Mouse (Mus musculus) heart, embryonic 11.5 days (tissue): ENCODE results near the gene N4bp3. TPM values are rescaled to one million over a fixed set of nuclear protein-coding genes. Genes with fewer than 3 reads are reported as not detected.

Experiments
- ATAC-seq: fragments of 200-750 bp; cut with Nextera tagmentation; replicated peaks from 2 replicates; pipeline ENCODE4 v1.8.0; 2017; ENCODE audit warnings: moderate library complexity; ENCODE audit not compliant: insufficient number of reproducible peaks, low FRiP score, low TSS enrichment
- H3K27ac ChIP-seq: fragments of 300-500 bp; sonication (generic); 2 replicates; pipeline ENCODE4 v1.5.1; 2014; ENCODE audit warnings: mild to moderate bottlenecking, low read depth, low read length
- H3K27me3 ChIP-seq: fragments of 300-500 bp; sonication (generic); 2 replicates; pipeline ENCODE4 v1.6.1; 2014; ENCODE audit warnings: mild to moderate bottlenecking, low read length, mixed read lengths; ENCODE audit not compliant: control insufficient read depth, insufficient read depth
- H3K36me3 ChIP-seq: fragments of 300-500 bp; sonication (generic); 2 replicates; pipeline ENCODE4 v1.6.1; 2014; ENCODE audit warnings: mild to moderate bottlenecking, low read length, moderate library complexity, mixed read lengths; ENCODE audit not compliant: control insufficient read depth, insufficient read depth
- H3K4me1 ChIP-seq: fragments of 300-500 bp; sonication (generic); 2 replicates; pipeline ENCODE4 v1.6.1; 2014; ENCODE audit warnings: low read length; ENCODE audit not compliant: control insufficient read depth, insufficient read depth
- H3K4me2 ChIP-seq: fragments of 300-500 bp; sonication (generic); 2 replicates; pipeline ENCODE4 v1.6.1; 2014; ENCODE audit warnings: mild to moderate bottlenecking, moderate library complexity
- H3K4me3 ChIP-seq: fragments of 300-500 bp; sonication (generic); 2 replicates; pipeline ENCODE4 v1.5.1; 2014; ENCODE audit warnings: low read depth, low read length
- H3K9ac ChIP-seq: fragments of 300-500 bp; sonication (generic); 2 replicates; pipeline ENCODE4 v1.6.1; 2014; ENCODE audit warnings: mild to moderate bottlenecking, low read depth, low read length, moderate library complexity
- H3K9me3 ChIP-seq: fragments of 300-500 bp; sonication (generic); replicated peaks from 2 replicates; pipeline ENCODE4 v1.6.1; 2016; ENCODE audit warnings: low read length; ENCODE audit not compliant: control insufficient read depth
- WGBS: fragments of 180-500 bp; shearing (Covaris S2); extraction: QIAGEN DNeasy Blood & Tissue Kit; methylation state at CpG from one replicate; pipeline ENCODE4 v1.1.7; 2014; ENCODE audit not compliant: insufficient replicate concordance; 5-methylcytosine and 5-hydroxymethylcytosine counted together
- polyA plus RNA-seq: library from polyadenylated mRNA; unstranded; fragments of >200 nt; fragmentation: Nextera tagmentation; extraction: Ambion mirVana; gene quantifications from 2 replicates; pipeline ENCODE4 v1.2.1, GENCODE M21; 2014

N4bp3 gene
- polyA plus RNA-seq, 1 experiment from 2014 or later, result 4.2 TPM

- H3K4me3 ChIP-seq, result no peak overlapping the region
- no peak for ATAC-seq
- H3K9ac ChIP-seq, result no peak overlapping the region
- no peaks in the 10 kb centered on the region for H3K27me3 ChIP-seq
- no peak overlapping the region for H3K4me2 ChIP-seq
- WGBS, result 81% methylated on average over 15 of the region's 15 CpGs
- peaks cover 4% of the 10 kb centered on the region; the same call in 1 of the 2 replicates for H3K4me1 ChIP-seq
- no peak overlapping the region for H3K27ac ChIP-seq
- no peaks in the 10 kb centered on the region for H3K9me3 ChIP-seq
- H3K36me3 ChIP-seq, result peaks cover 19% of the 10 kb centered on the region
Measured at GRCm38 (mm10) chr11:51629651-51630314, 20.9 kb downstream of the N4bp3 start.

GRCm38 (mm10) chr11:51627907-51628306 is 22.7 kb downstream of the N4bp3 start:
- Histone ChIP-seq H3K36me3 (peaks cover 36% of the 10 kb centered on the region), H3K4me2 (no peak overlapping the region), H3K27me3 (no peaks in the 10 kb centered on the region), H3K9me3 (no peaks in the 10 kb centered on the region), H3K4me1 (peaks cover 4% of the 10 kb centered on the region; the same call in 1 of the 2 replicates), H3K9ac (no peak overlapping the region), H3K4me3 (no peak overlapping the region), H3K27ac (no peak overlapping the region)
- no peak for ATAC-seq
- 78% methylated on average over 8 of the region's 8 CpGs for WGBS

GRCm38 (mm10) chr11:51627425-51627824 is 23.2 kb downstream of the N4bp3 start:
- Histone ChIP-seq H3K4me2 (no peak overlapping the region), H3K4me3 (no peak overlapping the region), H3K9ac (no peak overlapping the region), H3K4me1 (peaks cover 4% of the 10 kb centered on the region; the same call in 1 of the 2 replicates), H3K9me3 (no peaks in the 10 kb centered on the region), H3K27me3 (no peaks in the 10 kb centered on the region), H3K27ac (no peak overlapping the region), H3K36me3 (peaks cover 41% of the 10 kb centered on the region)
- WGBS, result 89% methylated on average over 9 of the region's 9 CpGs
- no peak for ATAC-seq

GRCm38 (mm10) chr11:51625187-51625820 is 25.3 kb downstream of the N4bp3 start:
- Histone ChIP-seq H3K4me1 (peaks cover 15% of the 10 kb centered on the region; the same call in 1 of the 2 replicates), H3K27ac (no peak overlapping the region), H3K36me3 (peaks cover 45% of the 10 kb centered on the region), H3K9me3 (no peaks in the 10 kb centered on the region), H3K27me3 (no peaks in the 10 kb centered on the region), H3K9ac (no peak overlapping the region), H3K4me3 (no peak overlapping the region), H3K4me2 (no peak overlapping the region)
- ATAC-seq, result 0 out of 2 replicates have a peak, but pooled peaks have one; percentile 15
- WGBS, result 76% methylated on average over 5 of the region's 5 CpGs

GRCm38 (mm10) chr11:51622971-51623491 is 27.6 kb downstream of the N4bp3 start:
- Histone ChIP-seq H3K27me3 (no peaks in the 10 kb centered on the region), H3K4me2 (no peak overlapping the region), H3K4me3 (no peak overlapping the region), H3K4me1 (peaks cover 16% of the 10 kb centered on the region; the same call in 1 of the 2 replicates), H3K9me3 (no peaks in the 10 kb centered on the region), H3K27ac (no peak overlapping the region), H3K9ac (no peak overlapping the region), H3K36me3 (peaks cover 40% of the 10 kb centered on the region)
- ATAC-seq, result no peak
- WGBS, result 84% methylated on average over 7 of the region's 7 CpGs

- 97% methylated on average over 2 of the region's 2 CpGs for WGBS
- Histone ChIP-seq H3K4me3 (no peak overlapping the region), H3K27ac (no peak overlapping the region), H3K27me3 (no peaks in the 10 kb centered on the region), H3K9me3 (no peaks in the 10 kb centered on the region), H3K9ac (no peak overlapping the region), H3K36me3 (peaks cover 36% of the 10 kb centered on the region), H3K4me1 (peaks cover 16% of the 10 kb centered on the region; the same call in 1 of the 2 replicates), H3K4me2 (no peak overlapping the region)
- ATAC-seq, result no peak
Measured at GRCm38 (mm10) chr11:51621776-51622175, 28.9 kb downstream of the N4bp3 start.

GRCm38 (mm10) chr11:51620084-51620483 is 30.6 kb downstream of the N4bp3 start:
- no peak for ATAC-seq
- 3% methylated on average over 11 of the region's 11 CpGs for WGBS
- no peaks in the 10 kb centered on the region for H3K9me3 ChIP-seq
- H3K27me3 ChIP-seq, result no peaks in the 10 kb centered on the region
- peak overlapping the region; percentile 95 for H3K4me3 ChIP-seq
- H3K4me1 ChIP-seq, result peaks cover 15% of the 10 kb centered on the region; the same call in 1 of the 2 replicates
- peak overlapping the region; percentile 90 for H3K4me2 ChIP-seq
- peak overlapping the region; percentile 57; the same call in 1 of the 2 replicates for H3K27ac ChIP-seq
- peaks cover 29% of the 10 kb centered on the region for H3K36me3 ChIP-seq
- H3K9ac ChIP-seq, result peak overlapping the region; percentile 83

GRCm38 (mm10) chr11:51619409-51620060 is 31.1 kb downstream of the N4bp3 start, which contains the start of gene Nhp2:
TSS of gene Nhp2 (plus strand) at chr11:51619735.
- ATAC-seq, result peak; percentile 87
- H3K4me3 ChIP-seq, result peak within 1 kb of the TSS; percentile 95
- no peaks in the 10 kb centered on the region for H3K9me3 ChIP-seq
- WGBS, result under 1% methylated on average over 51 of the region's 51 CpGs
- H3K27ac ChIP-seq, result peak within 1 kb of the TSS; percentile 57; the same call in 1 of the 2 replicates
- H3K4me2 ChIP-seq, result peak within 1 kb of the TSS; percentile 90
- H3K4me1 ChIP-seq, result peaks cover 15% of the 10 kb centered on the region; the same call in 1 of the 2 replicates
- H3K36me3 ChIP-seq, result peaks cover 24% of the 10 kb centered on the region
- H3K9ac ChIP-seq, result peak within 1 kb of the TSS; percentile 83
- H3K27me3 ChIP-seq, result no peaks in the 10 kb centered on the region
